Mouse (Mus musculus): ENCODE data around the gene Iqcf4.
"Not testable (repeated sequence)": the region's sequence is repeated elsewhere in the genome, so short reads cannot be mapped to it uniquely, and the experiment has no call there.

The Iqcf4 gene

DNA sequence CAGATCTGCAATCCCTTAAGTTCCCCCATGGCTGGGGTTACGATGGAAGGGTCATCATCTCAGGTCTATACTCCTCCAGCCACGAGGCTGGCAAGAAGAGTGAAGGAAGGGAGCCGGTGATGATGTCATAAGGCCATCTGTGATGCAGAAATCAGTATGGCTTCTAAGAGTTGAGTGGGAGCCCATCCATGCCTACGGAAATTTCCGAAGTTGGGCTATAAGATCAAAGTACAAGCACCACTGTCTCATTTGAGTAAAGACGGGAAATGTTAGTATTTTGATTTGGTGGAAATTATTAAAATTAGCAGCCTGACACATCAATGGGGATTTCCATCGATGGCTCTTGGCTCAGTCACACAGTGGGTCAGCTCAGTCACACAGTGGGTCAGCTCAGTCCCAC lies at the start of gene Iqcf4:
Gene Iqcf4, minus strand, starts transcription at position 101 of the 400 bp plus-strand sequence.
- no peak for DNase-seq

DNA sequence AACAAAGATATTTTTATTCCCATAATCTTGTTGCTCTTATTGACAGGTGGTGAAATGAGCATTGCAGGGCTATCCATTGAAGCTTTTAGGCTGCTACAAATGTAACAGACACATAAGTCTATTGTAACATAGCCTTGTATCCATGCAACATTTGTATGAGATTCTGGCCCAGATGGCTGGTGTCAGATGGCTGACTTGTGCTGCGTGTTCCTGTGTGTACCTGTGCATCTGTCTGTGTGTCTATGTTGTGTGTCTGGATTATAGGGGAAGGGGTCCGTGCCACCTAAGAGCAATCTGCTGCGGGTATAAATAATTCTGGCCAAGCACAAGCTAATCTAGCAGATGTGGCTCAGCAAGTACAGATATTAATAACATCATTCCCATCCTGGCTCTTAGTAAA lies 46.7 kb upstream of the Iqcf4 start:
- DNase-seq, result no peak

GRCm38 (mm10) chr9:106616306-106616705 lies 45.5 kb upstream of the Iqcf4 start:
- peak; percentile 6 to 40 for DNase-seq

GRCm38 (mm10) chr9:106614616-106615015 lies 43.8 kb upstream of the Iqcf4 start:
- DNase-seq, result no peak

GRCm38 (mm10) chr9:106613951-106614350 lies 43.2 kb upstream of the Iqcf4 start:
- DNase-seq, result no peak

GRCm38 (mm10) chr9:106610727-106611126 lies 39.9 kb upstream of the Iqcf4 start:
- no peak for DNase-seq

GRCm38 (mm10) chr9:106600546-106600945 lies 29.8 kb upstream of the Iqcf4 start:
- DNase-seq, result peak; percentile 72 to 79

- peak in 1 of 2 experiments; percentile 15 for DNase-seq
Observed at GRCm38 (mm10) chr9:106598466-106598865, 27.7 kb upstream of the Iqcf4 start.

DNA sequence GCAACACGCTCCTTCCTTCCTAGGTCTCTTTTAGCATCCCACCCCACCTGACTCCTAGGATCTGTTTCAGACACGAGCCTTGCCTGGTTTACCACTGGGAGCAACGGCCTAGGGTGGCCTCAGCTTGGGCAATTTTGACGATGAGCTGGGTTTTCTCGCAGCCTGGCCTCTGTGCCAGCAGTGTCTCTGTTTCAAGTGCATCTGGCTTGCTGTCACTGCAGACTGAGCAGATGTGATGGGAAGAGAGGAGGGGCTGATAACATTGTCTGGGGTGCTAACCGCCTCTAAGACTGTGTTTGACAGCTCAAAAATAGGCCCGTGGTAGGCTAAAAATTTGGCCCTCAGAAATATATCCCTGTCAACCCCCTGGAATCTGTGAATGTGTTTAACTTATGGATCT lies 25.0 kb upstream of the Iqcf4 start:
- DNase-seq, result no peak

DNA sequence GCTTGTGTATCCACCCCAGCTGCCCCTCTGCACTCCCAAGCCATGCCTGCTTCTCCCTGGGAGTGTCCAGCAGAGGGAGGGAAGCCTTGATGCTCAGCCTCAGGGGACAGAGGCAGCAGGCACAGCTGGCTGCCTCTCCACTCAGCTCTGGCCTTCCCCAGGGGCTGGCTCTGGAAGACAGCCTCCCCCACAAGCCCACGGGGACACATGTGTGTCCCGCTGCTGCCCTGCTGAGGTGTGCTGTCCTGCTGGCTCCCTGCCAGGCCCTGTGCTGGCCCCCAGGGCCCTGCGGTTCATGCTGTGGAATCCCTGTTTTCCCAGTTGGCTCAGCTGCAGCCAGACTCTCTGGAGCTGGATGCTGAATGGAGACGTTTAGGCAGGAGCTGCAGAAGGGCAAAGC lies 24.6 kb upstream of the Iqcf4 start:
- DNase-seq, result not testable (repeated sequence)

- no peak for DNase-seq
Observed at GRCm38 (mm10) chr9:106592158-106592557, 21.4 kb upstream of the Iqcf4 start.

GRCm38 (mm10) chr9:106582552-106582951 lies 11.8 kb upstream of the Iqcf4 start:
- no peak for DNase-seq

GRCm38 (mm10) chr9:106580016-106580415 lies 9.2 kb upstream of the Iqcf4 start:
- no peak for DNase-seq

DNA sequence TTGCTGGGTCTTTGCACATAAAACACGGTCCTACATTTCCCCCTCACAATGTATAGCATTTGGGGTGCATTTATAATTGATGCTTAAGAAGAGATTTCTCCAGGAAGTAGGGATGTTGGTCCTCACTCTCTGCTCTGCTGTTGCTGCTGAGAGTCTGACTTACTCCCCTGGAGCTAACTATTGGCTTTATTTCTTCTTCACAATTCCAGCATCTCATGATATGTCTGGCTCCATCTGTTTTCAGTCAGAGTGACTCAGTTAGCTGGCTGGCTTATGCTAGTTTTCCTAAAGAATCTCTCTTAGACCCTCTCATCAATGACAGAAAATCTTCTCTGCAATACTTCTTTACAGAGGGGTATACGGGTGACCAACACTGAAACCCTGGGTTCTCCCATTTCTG lies 5.3 kb upstream of the Iqcf4 start:
- no peak for DNase-seq

- no peak for DNase-seq
Observed at GRCm38 (mm10) chr9:106573366-106573765, 2.6 kb upstream of the Iqcf4 start.

- no peak for DNase-seq
Observed at GRCm38 (mm10) chr9:106572186-106572585, 1.4 kb upstream of the Iqcf4 start.

DNA sequence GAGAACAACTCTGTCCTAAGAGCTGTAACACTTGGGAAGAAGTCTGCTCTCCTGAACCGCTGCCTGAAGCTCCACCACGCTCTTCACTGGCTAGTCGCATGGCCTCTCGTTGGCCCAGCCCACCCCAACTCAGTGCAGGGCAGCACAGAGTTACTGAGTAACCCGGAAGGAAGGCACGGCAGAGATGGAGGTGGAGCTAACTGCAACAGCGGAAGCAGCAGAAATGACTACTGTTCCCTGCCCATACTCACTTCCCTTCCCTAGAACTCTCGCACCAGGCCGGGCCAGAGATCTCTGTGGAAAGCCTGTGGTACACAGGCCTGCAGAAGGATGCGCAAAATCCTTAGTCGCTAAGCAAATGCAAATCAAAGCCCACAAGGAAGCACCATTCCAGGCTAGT lies 4.4 kb downstream of the Iqcf4 start:
- DNase-seq, result no peak

DNA sequence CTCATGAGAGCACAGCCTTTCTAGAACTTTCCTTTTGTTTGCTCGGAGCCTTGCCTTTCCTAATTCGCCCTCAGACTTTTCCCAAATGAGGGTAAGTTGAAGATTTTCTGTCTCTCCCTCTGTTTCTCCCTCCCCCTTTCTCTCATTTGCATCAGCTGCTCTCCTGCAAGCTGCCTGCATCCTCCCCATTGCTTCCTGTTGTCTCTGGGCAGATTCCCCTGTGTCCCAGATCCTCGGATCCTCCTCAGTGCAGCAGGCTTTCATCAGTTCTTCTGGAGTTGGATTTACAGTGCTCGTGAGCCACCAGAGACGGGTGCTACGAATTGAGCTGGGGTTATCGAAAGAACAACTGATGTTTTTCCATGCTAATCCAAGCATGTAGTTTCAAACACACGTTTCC lies 6.8 kb downstream of the Iqcf4 start:
- DNase-seq, result no peak

GRCm38 (mm10) chr9:106562291-106562690 lies 8.5 kb downstream of the Iqcf4 start:
- peak in 1 of 2 experiments; percentile 9 for DNase-seq

DNA sequence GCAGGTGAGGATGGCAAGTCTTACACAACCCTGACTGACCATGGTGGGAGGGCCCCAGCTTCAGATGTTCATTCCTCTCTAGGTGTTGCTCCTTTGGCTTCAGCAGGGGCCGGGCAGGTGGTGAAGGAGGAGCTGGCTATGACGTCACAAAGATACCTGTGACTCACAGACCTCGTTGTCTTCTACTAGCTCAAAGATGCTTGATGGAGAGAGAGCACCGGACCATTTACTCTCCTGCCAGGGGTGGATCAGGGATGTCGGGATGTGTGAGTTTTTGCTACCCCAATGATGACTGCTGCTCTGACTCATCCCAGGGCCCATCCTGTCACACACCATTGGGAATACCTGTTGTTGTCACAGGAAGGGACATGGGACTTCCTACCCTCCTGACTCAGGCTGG lies 9.3 kb downstream of the Iqcf4 start, which contains the start of gene Iqcf3:
Gene Iqcf3, minus strand, starts transcription at position 101 of the 400 bp plus-strand sequence.
- no peak for DNase-seq

DNA sequence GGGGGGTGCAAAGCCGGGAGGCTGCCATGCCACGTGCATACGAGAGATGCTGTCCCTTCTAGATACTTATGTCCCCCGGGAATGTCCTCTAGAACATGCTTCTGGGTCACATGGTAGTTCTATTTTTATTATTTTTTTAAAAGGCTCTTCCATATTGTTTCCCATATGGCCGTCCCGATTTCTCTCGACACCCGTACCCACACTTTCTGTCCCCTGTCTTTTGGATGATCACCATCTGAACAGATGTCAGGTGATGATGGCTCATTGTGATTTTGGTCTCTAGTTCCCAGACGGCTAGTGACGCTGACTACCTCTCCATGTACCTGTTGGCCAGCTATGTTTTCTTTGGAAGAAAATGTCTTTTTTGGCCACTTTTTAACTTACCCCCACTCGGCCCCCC lies 35.8 kb downstream of the Iqcf4 start:
- DNase-seq, result no peak

- DNase-seq, result no peak
Observed at GRCm38 (mm10) chr9:106534296-106534695, 36.5 kb downstream of the Iqcf4 start.

DNA sequence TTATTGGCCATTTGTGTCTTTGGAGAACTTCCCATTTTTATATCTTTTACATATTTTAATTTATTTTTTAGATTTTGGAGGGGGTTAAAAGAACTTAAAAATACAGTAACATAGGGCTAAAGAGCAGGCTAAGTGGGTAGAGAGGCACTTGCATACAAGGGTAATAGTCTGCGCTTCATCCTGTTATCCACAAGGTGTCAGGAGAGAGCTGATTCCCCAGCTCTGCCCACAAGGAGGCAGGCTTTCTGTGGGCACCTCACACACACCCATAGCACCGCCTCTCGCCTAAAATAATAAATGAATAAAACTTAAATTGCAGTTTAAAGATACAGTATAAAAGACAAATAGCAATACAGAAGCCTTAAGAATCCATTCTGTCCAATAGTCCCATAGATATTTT lies 39.0 kb downstream of the Iqcf4 start:
- peak; percentile 21 to 26 for DNase-seq

DNA sequence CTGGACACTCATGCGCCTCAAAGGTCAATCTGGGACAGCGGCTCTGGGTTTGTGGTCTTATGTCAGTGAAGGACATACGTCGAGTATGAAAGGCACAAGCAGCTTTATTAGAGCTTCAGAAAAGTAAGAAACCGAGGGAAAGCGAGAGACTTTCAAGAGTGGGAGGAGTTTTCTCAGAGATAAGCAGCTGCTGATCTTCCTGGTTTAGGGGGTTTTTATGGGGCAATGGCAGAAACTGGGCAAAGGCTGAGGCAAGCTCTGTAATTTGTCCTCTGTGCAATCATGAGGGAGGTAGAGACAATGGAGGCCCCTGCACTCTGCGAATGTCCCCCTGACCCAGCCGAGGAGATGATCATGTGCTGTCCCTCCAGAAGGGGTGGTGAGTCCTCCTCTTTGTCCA lies 50.9 kb downstream of the Iqcf4 start:
- no peak for DNase-seq

DNA sequence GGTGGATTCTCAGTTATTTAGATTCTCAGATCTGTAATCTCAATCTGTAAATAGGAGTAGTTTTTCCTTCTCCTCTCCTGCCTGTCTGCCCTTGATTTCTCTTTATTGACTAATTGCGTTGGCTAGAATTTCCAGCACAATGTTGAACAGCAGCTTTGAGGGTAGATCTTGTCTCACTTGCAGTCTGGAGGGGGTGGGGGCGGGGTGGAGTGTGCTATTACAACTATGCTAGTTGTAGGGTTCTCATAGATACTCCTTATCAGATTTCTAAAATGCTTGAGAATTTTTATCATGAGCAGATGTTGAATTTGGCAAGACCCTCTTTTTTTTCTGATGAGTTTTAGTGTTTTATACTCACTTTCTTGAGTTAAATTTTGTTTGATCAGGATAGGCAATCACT lies 51.4 kb downstream of the Iqcf4 start:
- DNase-seq, result no peak
